Mouse (Mus musculus) retina, postnatal 1 day (tissue): ENCODE results near the gene Rpl29.

Experiments used
- DNase-seq: peaks from one replicate; pipeline ENCODE4 v3.0.0-alpha.2; 2012

Rpl29 gene

DNA sequence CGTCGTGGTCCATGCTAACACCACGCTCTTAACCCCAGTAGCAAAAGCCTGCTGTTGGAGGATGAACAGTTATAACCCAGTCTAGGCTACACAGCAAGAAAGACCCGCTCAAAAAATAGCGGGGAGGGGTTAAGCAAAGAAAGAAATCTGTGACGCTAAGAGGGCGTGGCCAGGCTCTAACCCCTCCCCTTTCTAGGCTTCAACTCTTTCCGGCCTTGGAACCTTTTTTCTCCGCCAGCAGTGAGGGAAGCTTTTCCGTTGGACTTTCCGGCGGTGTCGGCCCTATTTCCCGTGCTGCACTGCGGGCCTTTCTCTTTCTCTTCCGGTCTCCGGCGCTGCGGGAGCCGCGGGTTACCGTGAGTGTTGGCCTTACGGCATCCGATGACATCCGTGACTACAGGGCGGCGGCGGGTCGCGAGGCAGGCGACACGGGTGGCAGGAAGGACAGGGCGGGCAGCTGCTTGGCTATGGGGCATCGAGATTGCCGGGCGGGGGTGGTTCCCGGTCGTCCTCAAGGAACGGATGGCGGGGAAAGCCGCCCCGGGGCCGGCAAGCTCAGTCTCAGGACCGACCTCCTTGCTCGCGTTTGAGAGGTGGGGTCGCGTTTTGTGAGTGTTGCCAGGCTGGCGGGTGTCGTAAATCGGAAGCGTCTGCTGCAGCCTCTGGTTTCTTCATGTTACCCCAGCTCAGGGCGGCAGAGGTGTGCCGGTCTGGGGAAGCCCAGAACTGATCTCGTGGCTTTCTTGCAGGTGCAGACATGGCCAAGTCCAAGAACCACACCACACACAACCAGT lies at the start of gene Rpl29:
Rpl29 (plus strand) TSS at position 234 of the 794 bp plus-strand sequence.
- peak; percentile 98 for DNase-seq

DNA sequence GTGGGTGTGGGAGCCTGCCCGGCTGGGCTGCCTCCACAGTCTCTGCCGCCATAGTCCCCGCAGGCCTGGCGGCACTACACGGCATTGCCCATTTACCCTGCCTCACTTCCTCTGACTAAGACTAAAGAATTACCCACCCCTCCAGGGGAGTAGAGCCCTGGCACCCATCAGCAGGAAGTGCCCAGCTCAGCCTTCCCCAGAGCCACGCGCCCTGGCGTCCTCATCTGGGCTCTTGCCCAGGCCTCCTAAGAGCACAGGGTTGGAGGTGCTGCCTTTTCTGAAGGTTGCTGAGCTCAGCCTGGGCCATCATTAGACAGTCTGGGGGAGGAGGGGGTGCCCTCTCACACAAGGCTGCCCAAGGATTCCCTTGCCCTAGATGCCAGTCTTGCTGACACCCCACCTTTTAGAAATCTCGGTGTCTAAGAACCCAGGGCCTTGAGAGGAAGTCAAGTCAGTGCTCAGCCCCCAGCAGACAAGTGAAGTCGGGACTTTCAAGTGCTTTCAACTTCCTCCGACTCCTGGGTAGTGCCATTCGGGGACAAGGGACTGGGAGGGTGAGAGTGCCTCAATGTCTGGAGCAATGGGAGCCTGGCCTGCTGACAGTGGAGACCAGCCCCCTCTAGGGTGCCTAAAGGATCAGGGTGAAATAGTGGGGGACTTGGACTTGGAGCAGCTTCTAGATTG lies 42.9 kb upstream of the Rpl29 start:
- DNase-seq = no peak

DNA sequence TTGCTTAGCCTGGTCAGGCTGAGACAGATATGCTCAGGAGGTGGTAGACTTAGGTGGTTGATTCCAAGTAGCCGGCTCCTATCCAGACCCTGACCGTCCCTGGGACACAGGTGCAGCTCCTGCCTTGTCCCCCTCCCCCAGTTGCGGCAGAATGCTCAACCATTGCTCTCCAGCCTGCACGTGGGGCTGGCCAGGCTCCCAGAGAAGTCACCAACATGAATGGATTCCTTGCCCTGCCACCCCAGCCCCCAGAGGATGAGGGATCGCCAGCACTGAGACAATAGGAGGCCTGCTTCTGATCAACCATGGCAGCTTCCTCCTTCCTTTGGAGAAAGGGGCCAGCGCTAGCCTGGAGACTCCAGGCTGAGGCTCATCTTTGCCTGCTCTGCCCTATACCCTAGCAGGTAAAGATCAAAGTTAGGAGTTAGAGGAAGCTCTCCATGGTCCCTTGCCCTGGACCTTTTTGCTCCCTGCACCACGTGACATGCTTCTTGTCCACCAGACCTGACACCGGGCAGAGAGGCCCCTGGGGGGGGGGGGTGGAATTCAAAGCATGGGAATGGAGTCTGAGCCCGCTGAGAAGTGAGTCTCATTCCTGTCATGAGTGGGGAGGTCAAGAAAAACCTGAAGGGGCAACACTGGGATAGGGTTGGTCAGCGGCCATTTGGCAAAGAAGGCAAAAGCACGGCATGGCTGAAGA lies 36.3 kb upstream of the Rpl29 start:
- no peak for DNase-seq

DNA sequence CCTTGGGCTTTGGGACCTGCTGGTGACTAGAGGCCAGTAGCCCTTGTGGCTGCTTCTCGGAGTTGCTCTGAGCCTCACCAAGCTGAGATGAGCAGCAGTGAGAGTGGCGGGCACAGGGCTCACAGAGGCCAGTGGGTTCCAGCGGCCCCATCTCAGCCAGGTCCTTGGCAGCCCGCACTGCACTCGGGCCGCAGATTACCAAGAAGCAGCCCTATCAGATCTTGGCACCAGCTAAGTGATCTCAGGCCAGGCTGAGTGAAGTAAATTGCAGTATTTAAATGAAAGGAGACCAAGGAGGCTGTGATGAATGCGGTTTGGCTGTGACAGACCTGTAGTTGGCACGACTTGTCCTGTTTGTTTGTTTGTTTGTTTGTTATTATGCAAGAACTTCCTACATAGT lies 35.7 kb upstream of the Rpl29 start:
- DNase-seq = no peak

DNA sequence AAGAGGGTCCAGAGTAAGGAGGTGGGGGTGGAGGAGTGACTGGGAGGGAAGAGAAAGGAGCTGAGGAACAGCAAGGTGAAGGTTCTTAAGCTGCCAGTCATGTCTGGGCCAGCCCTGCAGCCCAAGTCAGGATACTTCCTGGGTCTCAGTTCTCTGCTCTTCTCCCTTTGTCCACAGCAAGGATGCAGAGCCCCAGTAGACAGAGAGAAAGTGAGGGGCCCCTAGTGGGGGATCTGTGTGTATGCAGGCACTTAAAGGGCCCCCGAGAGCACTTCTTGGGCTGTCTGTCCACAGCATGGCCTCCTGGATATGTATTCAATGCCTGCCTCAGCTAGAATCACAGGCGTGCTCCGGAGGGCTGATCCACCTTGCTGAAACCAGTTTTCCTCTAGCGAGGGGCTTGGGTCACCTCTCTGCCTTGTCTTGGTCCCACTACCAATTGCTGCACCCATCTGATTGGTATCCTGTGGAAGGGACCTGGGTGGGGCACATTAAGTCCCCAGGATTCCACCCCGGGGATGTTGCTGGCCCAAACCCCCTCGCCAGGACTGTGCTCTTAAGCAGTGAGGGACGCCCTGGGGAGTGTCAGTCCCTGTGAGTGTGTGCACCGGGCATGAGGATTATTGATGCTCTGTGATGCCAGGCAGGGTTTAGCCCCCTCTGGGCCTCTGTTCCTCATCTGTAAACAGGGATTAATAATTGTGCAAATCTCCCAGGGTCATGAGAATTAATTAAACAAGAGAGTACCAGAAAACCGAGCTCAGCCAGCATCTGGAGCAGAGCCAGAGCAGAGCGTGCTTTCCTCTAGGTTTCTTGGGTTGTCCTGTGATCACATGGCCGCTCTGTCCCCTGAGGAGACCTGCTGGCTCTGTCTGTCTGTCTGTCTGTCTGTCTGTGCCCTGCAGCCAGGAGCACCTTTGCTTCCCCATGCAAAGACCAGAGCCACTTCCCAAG lies 34.3 kb upstream of the Rpl29 start:
- peak; percentile 83 for DNase-seq

DNA sequence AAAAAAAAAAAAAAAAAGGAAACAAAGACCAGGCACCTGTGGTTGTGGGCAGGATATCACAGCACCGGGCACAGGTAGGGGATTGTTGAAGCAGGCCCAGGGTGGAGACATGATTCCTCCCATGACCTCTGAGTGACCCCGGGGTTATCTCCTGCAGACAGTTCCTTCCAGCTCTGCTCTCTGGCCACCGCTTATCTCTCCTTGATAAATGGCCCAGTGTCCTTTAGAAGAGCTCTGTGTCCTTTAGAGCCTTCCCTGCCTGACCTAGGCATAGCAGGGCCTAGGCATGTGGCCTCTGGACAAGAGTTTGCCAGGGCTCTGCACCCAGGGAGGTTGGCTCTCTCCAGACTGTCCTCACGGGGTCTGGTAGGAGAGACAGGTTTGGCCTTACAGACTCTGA lies 31.5 kb upstream of the Rpl29 start:
- DNase-seq = no peak

DNA sequence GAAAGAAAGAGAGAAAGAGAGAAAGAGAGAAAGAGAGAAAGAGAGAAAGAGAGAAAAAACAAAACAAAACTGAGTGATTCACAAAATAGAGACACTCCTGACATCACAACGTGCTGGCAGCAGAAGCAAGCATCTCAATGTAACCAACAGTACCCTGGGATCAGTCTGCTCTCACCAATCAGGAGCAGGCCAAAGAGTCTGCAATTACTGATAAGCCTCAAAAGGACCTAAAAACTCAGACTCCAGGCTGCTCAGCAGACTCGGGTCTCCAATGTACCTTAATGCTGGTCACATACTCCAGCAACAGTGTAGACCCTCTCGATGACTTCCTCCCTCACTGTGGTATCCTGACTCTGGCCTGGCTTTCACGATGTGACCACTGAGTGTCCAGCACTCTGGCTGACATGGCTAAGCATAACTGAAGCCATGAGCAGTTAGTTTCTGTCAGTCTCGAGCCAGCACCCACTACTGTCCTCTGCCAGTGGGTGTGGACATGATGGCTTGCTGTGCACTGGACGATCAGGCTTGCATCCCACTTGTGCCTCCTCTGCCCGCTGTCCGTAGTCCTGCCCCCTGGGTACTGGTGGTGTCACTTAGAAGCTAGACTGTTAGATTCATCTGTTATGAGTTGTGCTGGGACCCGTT lies 30.5 kb upstream of the Rpl29 start:
- no peak for DNase-seq

DNA sequence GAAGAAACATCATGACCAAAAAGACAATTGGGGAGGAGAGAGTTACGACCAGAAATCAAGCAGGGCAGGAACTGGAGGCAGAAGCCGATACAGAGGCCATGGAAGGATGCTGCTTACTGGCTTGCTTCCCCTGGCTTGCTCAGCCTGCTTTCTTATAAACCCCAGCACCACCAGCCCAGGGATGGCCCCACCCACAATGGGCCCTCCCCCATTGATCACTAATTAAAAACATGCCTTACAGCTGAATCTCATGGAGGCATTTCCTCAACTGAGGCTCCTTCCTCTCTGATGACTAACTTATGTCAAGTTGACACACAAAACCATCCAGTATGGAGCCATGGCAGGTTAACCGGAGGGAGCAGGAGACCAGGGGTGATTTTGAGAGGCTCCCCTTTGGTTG lies 29.4 kb upstream of the Rpl29 start:
- no peak for DNase-seq

DNA sequence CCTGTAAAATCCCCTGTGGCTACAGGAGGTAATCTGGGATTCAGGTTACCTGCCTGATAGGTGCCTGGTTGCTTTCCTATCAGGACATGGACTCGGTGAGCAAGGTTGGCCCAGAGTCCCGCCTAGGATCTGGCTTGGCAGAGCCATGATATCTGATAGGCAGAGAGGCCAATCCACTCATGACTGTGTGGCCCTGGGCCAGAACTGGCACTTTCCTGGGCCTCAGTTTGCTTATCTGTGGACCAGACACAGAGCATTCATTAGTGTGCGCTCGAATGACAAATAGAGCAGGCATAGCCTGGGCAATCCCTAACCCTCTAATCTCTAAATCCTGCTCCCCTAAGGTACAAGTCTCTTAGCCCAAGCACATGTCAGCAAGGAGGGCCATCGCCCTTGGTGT lies 27.1 kb upstream of the Rpl29 start:
- DNase-seq = no peak

DNA sequence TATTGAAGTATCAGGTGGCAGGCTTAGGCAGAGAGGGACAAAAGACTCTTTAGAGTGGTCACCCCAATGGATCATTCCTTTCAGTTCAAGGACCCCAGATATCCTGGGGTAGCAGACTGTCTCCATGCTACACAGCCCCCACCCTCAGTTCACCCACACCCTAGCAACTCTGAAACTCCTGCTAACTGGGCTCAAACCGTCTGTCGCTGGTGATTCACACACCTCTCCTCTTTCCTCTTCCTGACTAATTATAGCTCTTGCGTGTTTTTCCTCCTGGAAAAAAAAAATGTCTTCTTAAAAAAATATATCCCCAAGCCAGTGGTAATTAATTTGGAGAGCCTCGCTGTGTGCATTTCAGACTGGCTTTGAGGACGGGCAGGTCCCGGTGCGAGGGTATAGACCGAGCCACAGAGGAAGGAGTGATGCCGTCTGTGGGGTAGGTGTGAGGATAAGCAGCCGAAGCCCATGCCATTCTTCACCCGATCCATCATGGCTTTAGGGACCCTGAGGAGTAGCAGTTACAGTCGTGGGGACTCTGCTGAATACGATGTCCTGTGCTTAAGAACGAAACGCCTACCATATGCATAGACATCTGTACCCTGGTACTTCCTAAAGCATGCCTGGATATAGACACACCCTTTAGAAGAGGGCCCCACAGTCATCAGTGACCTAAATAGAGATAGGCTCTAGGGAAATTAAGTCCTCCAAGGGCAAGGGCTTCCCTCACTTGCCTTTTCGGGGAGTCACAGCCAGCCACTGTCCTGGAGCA lies 26.5 kb upstream of the Rpl29 start:
- DNase-seq = no peak

DNA sequence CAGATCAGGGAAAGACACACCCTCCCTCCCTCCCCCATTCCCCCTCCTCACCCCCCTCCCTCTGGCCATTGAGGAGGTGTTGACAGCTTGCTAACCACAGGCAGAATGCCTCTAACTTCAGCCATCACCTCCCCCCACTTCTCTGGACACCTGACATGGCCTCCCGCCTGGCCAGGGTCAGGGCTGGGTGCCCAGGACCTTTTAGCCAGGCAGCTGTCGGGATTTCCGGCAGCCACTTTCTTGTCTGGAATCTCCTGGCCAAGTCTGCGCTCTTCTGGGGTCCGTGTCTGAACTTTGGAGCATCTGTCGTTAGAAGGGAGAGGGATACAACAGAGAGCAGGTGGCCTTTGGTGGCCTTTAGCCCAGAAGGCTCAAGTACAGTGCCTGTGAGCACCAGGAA lies 24.0 kb upstream of the Rpl29 start:
- peak; percentile 55 for DNase-seq

DNA sequence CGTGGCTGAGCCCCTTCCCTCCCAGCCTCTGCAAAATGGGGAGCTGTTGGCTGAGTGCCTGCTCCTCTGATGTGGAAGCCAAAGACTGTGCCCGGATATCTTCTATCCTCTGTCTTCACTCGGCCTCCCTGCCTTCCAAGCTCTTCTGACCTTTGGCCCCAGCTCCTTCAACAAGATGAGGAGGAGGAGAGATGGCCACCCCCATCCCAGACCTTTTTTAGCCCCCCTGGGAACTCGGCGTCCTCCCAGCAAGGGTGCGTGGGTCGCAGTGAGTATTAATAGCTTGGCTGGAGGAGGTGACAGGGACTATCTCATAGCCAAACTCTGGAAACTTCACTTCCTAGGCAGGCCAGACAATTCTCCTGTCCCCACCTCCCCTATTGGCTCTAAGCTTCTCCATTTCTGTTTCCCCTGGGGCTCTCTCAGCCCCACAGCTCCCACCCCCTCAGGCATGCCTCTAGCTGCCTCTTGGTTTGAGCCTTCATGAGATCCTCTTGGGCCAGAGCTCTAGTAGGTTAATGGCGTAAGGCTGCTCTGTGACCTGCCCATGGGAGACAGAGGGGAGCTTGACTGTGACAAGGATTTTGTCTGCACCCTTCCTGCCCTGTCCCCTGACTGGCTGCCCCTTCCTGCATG lies 22.7 kb upstream of the Rpl29 start:
- DNase-seq = no peak

DNA sequence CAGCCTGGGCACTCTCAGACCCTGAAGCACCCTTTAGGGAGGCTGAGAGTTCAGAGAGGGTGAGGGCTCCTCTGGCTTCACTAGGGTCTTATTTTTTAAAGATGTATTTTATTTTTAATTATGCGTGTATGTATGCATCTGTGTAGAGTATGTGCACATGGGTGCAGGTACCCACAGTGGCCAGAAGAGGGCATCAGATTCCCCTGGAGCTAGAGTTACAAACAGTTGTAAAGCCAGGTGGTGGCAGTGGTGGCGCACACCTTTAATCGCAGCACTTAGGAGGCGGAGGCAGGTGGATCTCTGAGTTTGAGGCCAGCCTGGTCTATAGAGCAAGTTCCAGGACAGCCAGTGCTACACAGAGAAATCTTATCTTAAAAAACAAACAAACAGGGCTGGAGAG lies 20.2 kb upstream of the Rpl29 start:
- no peak for DNase-seq

DNA sequence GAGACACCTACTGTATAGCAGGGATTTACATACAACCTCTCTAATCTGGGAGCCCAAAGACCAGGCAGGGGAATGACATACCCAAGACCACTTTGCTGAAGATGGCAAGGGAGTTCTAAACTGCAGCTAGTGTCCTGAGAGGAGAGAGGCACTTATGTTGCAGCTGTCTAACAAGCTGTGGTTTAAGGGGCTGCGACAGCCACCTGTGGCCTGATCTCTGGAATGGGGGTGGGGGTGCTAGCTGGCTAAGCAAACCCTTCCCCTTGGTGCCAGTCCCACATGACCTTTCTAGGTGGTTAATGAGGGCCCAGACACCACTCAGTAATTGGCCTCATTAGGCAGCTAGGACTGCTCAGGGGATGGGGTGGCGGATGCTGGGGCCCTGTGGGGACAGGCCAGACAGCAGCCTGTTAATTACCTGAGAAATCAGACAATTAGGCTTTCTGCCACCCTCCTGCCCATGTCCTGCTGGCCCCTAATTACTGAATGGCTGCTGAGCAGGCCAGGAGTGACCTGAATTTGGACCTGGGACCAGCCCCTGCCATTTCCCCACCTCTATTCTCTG lies 19.1 kb upstream of the Rpl29 start:
- DNase-seq = peak; percentile 88

DNA sequence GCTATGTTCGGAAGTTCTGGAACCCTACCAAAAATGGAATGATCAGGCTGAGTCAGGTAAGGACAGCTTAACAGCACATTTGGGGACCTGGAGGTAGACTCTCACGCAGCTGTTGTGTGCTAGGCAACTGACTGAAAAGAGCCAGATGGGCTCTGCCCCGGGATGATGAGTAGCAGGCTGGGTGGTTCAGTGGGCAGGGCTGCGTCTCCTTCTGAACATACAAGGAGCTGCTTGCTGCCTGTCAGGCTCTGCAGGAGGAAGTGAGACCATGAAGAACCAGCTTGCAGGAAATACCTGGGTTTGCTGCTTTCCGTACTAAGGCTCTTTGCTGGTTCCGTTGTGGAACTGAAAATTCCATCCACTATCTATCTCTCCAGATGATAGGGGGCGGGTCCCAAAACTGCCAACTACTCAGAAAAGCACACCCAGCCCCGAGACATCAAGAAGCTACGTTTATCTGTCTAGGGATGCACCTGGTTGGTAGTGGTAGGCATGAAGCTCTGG lies 18.1 kb upstream of the Rpl29 start:
- DNase-seq = no peak

DNA sequence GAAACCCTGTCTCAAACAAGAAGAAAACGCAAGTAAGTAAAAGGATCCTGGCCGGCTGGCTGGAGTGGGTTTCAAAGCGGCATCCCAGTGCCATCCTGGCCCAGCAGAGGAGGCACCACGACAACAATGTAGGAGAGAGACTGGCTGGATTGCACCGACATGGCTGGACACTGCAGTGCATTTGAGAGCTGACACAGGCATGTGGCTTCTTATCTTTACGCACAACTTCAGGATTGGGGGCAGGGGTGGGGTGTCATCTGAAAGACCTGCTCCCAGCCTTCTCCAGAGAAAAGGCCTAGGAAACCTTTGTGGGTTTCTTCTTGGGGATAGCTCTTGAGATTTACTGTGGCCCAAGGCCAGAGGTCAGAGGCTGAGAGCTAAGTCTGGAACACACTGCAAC lies 17.5 kb upstream of the Rpl29 start:
- no peak for DNase-seq

DNA sequence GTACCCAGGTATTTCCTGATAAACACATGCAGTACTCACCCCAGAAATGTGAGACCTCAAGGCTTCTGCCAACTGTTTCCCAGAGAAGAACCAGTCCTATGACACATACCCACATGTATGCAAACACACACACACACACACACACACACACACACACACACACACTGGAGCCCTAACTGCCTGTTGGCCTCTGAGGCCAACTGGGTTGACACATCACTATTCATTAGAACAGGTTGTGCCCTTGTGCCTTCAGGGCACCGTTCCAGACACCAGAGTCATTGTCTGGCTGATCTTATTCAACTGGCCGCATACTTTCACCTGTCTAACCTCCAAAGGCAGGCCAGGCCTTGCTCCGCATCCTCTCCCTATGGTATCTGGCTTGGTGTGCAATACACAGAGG lies 17.0 kb upstream of the Rpl29 start:
- DNase-seq = no peak

DNA sequence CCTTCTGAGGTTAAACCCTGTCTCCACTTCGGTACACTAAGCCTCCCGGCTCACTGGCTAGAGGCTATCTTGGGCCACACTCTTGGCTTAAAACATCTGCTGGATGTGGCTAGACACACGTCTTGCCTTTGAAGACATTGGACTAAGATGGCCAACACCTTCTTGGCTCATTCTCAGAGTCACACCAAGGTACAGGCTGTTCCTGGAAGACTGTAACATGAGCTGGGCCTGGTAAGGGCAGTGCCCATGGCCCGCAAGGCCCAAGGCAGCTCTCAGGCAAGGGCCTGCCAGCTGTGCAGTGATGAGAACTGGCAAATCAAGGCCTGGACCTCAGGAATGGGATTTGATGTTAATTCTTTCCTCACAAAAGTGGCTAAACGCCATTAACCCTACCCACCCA lies 15.6 kb upstream of the Rpl29 start:
- no peak for DNase-seq

DNA sequence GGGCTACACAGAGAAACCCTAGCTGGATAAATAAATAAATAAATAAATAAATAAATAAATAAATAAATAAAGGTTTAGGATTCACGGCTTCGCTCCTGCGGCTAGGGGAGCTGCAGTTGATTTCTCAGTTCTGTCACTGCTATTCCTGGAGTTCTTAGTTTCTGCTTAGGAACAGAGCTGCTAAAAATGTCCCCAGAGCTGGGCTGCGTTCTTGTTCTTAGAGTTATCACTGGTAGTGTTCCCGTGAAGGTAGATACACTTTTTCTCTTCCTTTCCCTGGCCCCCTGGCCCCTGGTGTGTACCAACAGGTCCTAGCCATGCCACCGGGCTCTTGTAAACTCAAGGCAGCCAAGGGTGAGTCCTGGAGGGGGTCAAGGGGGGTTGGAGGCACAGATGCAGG lies 12.4 kb upstream of the Rpl29 start:
- no peak for DNase-seq

DNA sequence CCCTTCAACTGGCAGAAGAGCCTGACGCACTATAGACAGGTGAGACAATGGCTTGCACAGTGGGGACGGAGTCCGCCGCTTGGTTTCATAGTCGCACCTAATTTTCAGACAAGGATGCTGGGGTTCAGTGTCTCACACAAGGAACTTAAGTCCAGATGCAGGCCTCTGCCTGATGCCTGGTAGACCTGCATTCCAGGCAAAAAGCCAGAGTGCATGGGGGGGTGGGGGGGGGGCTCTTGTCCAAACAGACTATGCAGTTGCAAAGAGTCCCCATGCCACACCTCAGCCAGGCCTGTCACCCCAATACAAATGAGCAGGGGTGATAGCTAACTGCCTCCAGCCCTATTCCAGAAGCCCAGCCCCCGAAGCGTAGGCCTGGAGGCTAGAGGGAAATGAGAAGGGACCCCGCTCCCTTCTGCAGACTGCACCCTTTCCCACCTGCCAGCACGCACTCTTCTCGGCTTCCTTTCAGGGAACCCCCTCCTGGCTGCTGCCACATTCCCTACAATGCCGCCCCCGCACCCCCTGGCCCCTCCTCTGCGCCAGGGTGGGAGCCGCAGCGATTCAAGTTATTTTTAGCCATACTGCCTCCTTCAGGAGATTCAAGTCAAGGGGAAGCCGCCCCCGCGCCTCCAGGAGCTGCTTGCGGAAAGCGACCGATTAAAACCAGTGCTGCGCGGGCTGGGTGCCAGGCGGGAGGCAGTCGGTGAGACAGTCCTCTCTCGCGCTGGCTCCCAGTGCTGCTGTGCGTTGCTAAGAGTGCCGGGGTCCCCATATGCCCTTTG lies 11.2 kb upstream of the Rpl29 start:
- peak; percentile 79 for DNase-seq
